Mouse (Mus musculus) embryonic fibroblast, embryonic 13.5 days (primary cell): ENCODE results near the gene Sgf29.

Source experiments
- CTCF ChIP-seq: IDR thresholded peaks from 2 replicates; pipeline ENCODE4 v1.5.1; 2011; ENCODE audit warnings: mild to moderate bottlenecking, control low read depth, low read length, moderate library complexity, borderline replicate concordance; ENCODE audit not compliant: insufficient read depth
- POLR2A ChIP-seq: IDR thresholded peaks from 2 replicates; pipeline ENCODE4 v1.6.1; 2011; ENCODE audit warnings: low read depth, mild to moderate bottlenecking, control low read depth, low read length, moderate library complexity

DNA sequence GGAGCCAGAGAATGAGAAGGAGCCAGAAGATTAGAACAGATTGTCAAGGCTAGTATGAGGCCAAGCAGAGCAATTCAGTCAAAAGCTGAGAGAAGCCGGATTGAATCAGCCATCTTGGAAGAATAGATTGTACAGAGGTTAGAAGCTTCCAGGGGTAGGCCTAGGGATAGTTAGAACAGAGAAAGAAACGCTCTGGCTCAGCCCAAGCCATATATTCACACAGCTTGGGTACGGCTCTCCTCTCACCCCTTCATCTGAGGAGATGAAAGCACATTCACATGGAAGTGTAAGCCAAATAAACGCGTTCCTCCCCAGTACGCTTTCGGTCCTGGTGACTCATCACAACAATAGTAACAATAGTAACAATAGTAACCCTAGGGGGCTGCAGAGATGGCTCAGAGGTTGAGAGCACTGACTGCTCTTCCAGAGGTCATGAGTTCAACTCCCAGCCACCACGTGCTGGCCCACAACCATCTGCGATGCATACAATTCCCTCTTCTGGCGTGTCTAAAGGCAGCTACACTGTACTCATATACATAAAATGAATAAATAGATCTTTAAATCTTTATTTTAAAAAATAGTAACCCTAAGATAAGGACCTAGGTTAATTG lies 45.4 kb downstream of the Sgf29 start:
- TF ChIP-seq POLR2A (no peak), CTCF (no peak)
